Mouse (Mus musculus) stomach, postnatal 0 days (tissue): Measurements from ENCODE around the gene Rp9. TPM values are rescaled to one million over a fixed set of nuclear protein-coding genes. Genes with fewer than 3 reads are reported as not detected.
A peak's percentile ranks its signal among the peaks of the same experiment; 100 is the strongest.

Experiments used
- ATAC-seq: fragments of 200-750 bp; cut with Nextera tagmentation; 2 replicates; pipeline ENCODE4 v1.8.0; 2017; ENCODE audit not compliant: low FRiP score, low TSS enrichment
- DNase-seq: peaks from one replicate; pipeline ENCODE4 v3.0.0-alpha.2; 2016; ENCODE audit warnings: low spot score
- H3K27ac ChIP-seq: fragments of 300-500 bp; sonication (generic); replicated peaks from 2 replicates; pipeline ENCODE4 v1.5.1; 2014; ENCODE audit warnings: mild to moderate bottlenecking, control low read depth
- H3K27me3 ChIP-seq: fragments of 300-500 bp; sonication (generic); 2 replicates; pipeline ENCODE4 v1.6.1; 2014; ENCODE audit warnings: low read length; ENCODE audit not compliant: control insufficient read depth, insufficient read depth
- H3K36me3 ChIP-seq: fragments of 300-500 bp; sonication (generic); 2 replicates; pipeline ENCODE4 v1.6.1; 2014; ENCODE audit warnings: low read length, mixed read lengths; ENCODE audit not compliant: control insufficient read depth, insufficient read depth
- H3K4me1 ChIP-seq: fragments of 300-500 bp; sonication (generic); replicated peaks from 2 replicates; pipeline ENCODE4 v1.6.1; 2014; ENCODE audit warnings: antibody characterized with exemption; ENCODE audit not compliant: control insufficient read depth, insufficient read depth
- H3K4me2 ChIP-seq: fragments of 300-500 bp; sonication (generic); replicated peaks from 2 replicates; pipeline ENCODE4 v1.6.1; 2014; ENCODE audit warnings: low read depth, mild to moderate bottlenecking, control low read depth, moderate library complexity
- H3K4me3 ChIP-seq: fragments of 300-500 bp; sonication (generic); 2 replicates; pipeline ENCODE4 v1.5.1; 2014; ENCODE audit warnings: low read depth, low read length, control low read depth
- H3K9ac ChIP-seq: fragments of 300-500 bp; sonication (generic); 2 replicates; pipeline ENCODE4 v1.6.1; 2014; ENCODE audit warnings: mild to moderate bottlenecking, low read length, control low read depth, mixed read lengths
- H3K9me3 ChIP-seq: fragments of 300-500 bp; sonication (generic); 2 replicates; pipeline ENCODE4 v1.6.1; 2016; ENCODE audit warnings: low read length; ENCODE audit not compliant: control insufficient read depth
- CTCF ChIP-seq: IDR thresholded peaks from 2 replicates; pipeline ENCODE4 v1.5.1; 2016; ENCODE audit warnings: antibody characterized with exemption, low read depth, mild to moderate bottlenecking, moderate library complexity
- EP300 ChIP-seq: optimal IDR thresholded peaks from 2 replicates; pipeline ENCODE3; 2016; ENCODE audit warnings: antibody characterized with exemption
- WGBS: fragments of 180-500 bp; shearing (Covaris S2); extraction: QIAGEN DNeasy Blood & Tissue Kit; methylation state at CpG from one replicate; pipeline ENCODE4 v1.1.7; 2014; 5-methylcytosine and 5-hydroxymethylcytosine counted together
- polyA plus RNA-seq: library from polyadenylated mRNA; unstranded; fragments of >200 nt; fragmentation: Nextera tagmentation; extraction: Ambion mirVana; gene quantifications from 2 replicates; pipeline ENCODE4 v1.2.1, GENCODE M21; 2015

Rp9 gene
- polyA plus RNA-seq, 1 experiment from 2014 or later, result 65.0 TPM

GRCm38 (mm10) chr9:22430315-22430840, 39.2 kb downstream of the Rp9 start:
- 0 out of 2 replicates have a peak, but pooled peaks cover 7% of the 10 kb centered on the region for H3K4me1 ChIP-seq
- H3K9ac ChIP-seq, result no peak overlapping the region
- no peak overlapping the region for H3K4me3 ChIP-seq
- no peaks in the 10 kb centered on the region for H3K27me3 ChIP-seq
- DNase-seq, result peak; percentile 28
- WGBS, result 28% methylated on average over 5 of the region's 5 CpGs
- no peaks in the 10 kb centered on the region for H3K36me3 ChIP-seq
- no peaks in the 10 kb centered on the region for H3K9me3 ChIP-seq
- ATAC-seq, result no peak
- TF ChIP-seq EP300, result no peak
- no peak for TF ChIP-seq CTCF
- H3K27ac ChIP-seq, result no peak overlapping the region
- peak overlapping the region; percentile 35; the same call in 1 of the 2 replicates for H3K4me2 ChIP-seq

- H3K9me3 ChIP-seq, result no peaks in the 10 kb centered on the region
- no peak overlapping the region for H3K27ac ChIP-seq
- 0 out of 2 replicates have a peak, but pooled peaks cover 7% of the 10 kb centered on the region for H3K4me1 ChIP-seq
- peak overlapping the region; percentile 23; the same call in 1 of the 2 replicates for H3K9ac ChIP-seq
- H3K36me3 ChIP-seq, result no peaks in the 10 kb centered on the region
- TF ChIP-seq EP300 (no peak), CTCF (peak; percentile 23; the same call in 1 of the 2 replicates)
- ATAC-seq (no peak), DNase-seq (no peak)
- H3K27me3 ChIP-seq, result no peaks in the 10 kb centered on the region
- H3K4me3 ChIP-seq, result no peak overlapping the region
- WGBS, result 51% methylated on average over 15 of the region's 15 CpGs
- peak overlapping the region; percentile 35 for H3K4me2 ChIP-seq
These were observed 39.9 kb downstream of the Rp9 start for GRCm38 (mm10) chr9:22429533-22430241.

- DNase-seq, result no peak
These were observed 40.7 kb downstream of the Rp9 start for GRCm38 (mm10) chr9:22428666-22429410.

GRCm38 (mm10) chr9:22428028-22428665, 41.4 kb downstream of the Rp9 start:
- H3K36me3 ChIP-seq, result no peaks in the 10 kb centered on the region
- no peaks in the 10 kb centered on the region for H3K9me3 ChIP-seq
- H3K27ac ChIP-seq, result no peak overlapping the region
- 0 out of 2 replicates have a peak, but pooled peaks cover 7% of the 10 kb centered on the region for H3K4me1 ChIP-seq
- ATAC-seq (no peak), DNase-seq (no peak)
- no peak overlapping the region for H3K4me3 ChIP-seq
- TF ChIP-seq CTCF (no peak), EP300 (no peak)
- no peak overlapping the region for H3K4me2 ChIP-seq
- WGBS, result 62% methylated on average over 3 of the region's 4 CpGs
- H3K9ac ChIP-seq, result no peak overlapping the region
- H3K27me3 ChIP-seq, result no peaks in the 10 kb centered on the region

More at GRCm38 (mm10) chr9:22428666-22429410, 40.7 kb downstream of the Rp9 start:
- no peak for ATAC-seq
- Histone ChIP-seq H3K9me3 (no peaks in the 10 kb centered on the region), H3K27ac (no peak overlapping the region), H3K4me1 (0 out of 2 replicates have a peak, but pooled peaks cover 7% of the 10 kb centered on the region), H3K27me3 (no peaks in the 10 kb centered on the region), H3K9ac (no peak overlapping the region), H3K4me2 (no peak overlapping the region), H3K4me3 (no peak overlapping the region), H3K36me3 (no peaks in the 10 kb centered on the region)
- TF ChIP-seq CTCF, result no peak
- TF ChIP-seq EP300, result no peak
- 78% methylated on average over 14 of the region's 14 CpGs for WGBS

GRCm38 (mm10) chr9:22424719-22425118, 44.8 kb downstream of the Rp9 start:
- Histone ChIP-seq H3K4me1 (0 out of 2 replicates have a peak, but pooled peaks cover 2% of the 10 kb centered on the region), H3K27ac (no peak overlapping the region), H3K27me3 (no peaks in the 10 kb centered on the region), H3K36me3 (no peaks in the 10 kb centered on the region), H3K9ac (no peak overlapping the region), H3K4me2 (no peak overlapping the region), H3K9me3 (no peaks in the 10 kb centered on the region), H3K4me3 (no peak overlapping the region)
- WGBS, result 77% methylated on average over 4 of the region's 4 CpGs
- DNase-seq (no peak), ATAC-seq (no peak)
- TF ChIP-seq EP300, result no peak
- TF ChIP-seq CTCF, result no peak
